Mouse (Mus musculus) MEL (cell line): ENCODE results near the gene Naa10. TPM values are rescaled to one million over a fixed set of nuclear protein-coding genes. Genes with fewer than 3 reads are reported as not detected.

Experiments used
- DNase-seq: peaks from one replicate; pipeline ENCODE4 v3.0.0; 2011; ENCODE audit warnings: low read depth, low spot score
- H3K27ac ChIP-seq: 2 replicates; pipeline ENCODE4 v1.5.1; 2012; ENCODE audit warnings: low read depth, mild to moderate bottlenecking, control low read depth, low read length, moderate library complexity; ENCODE audit not compliant: control insufficient read depth
- H3K27me3 ChIP-seq, 2 experiments: fragments of 150-350 bp in 1 of 2; sonication (generic) in 1 of 2; 2 replicates each; pipeline ENCODE4 v1.6.1; 2012; ENCODE audit warnings: low read length in 2 of 2, mild to moderate bottlenecking in 2 of 2, improper control_type of control experiment in 1 of 2, moderate library complexity in 1 of 2; ENCODE audit not compliant: insufficient read depth in 2 of 2, control insufficient read depth in 1 of 2
- H3K36me3 ChIP-seq, 2 experiments: 2 replicates each; pipeline ENCODE4 v1.6.1; 2012 to 2014; ENCODE audit warnings: low read length in 2 of 2, improper control_type of control experiment in 1 of 2, inconsistent platforms in 1 of 2, mild to moderate bottlenecking in 1 of 2; ENCODE audit not compliant: insufficient read depth in 2 of 2, control insufficient read depth in 1 of 2
- H3K4me1 ChIP-seq, 2 experiments: fragments of 150-350 bp in 1 of 2; sonication (generic) in 1 of 2; 2 replicates each; pipeline ENCODE4 v1.6.1; 2012; ENCODE audit warnings: low read length in 2 of 2, improper control_type of control experiment in 1 of 2, mild to moderate bottlenecking in 1 of 2; ENCODE audit not compliant: insufficient read depth in 2 of 2, control insufficient read depth in 1 of 2
- H3K4me3 ChIP-seq, 2 experiments: fragments of 150-350 bp in 1 of 2; sonication (generic) in 1 of 2; 2 replicates each; pipeline ENCODE4 v1.5.1; 2012; ENCODE audit warnings: low read depth in 2 of 2, low read length in 2 of 2, mild to moderate bottlenecking in 2 of 2, moderate library complexity in 2 of 2, control low read depth in 1 of 2, improper control_type of control experiment in 1 of 2; ENCODE audit not compliant: control insufficient read depth in 1 of 2, insufficient read depth in 1 of 2
- H3K79me2 ChIP-seq: 2 replicates; pipeline ENCODE4 v1.6.1; 2012; ENCODE audit warnings: mild to moderate bottlenecking, low read length, moderate library complexity; ENCODE audit not compliant: control insufficient read depth, poor library complexity, insufficient read depth
- H3K9ac ChIP-seq: 2 replicates; pipeline ENCODE4 v1.6.1; 2012; ENCODE audit warnings: low read depth, mild to moderate bottlenecking, control low read depth, low read length, moderate library complexity; ENCODE audit not compliant: control insufficient read depth, poor library complexity, severe bottlenecking
- H3K9me3 ChIP-seq: fragments of 150-350 bp; sonication (generic); replicated peaks from 2 replicates; pipeline ENCODE4 v1.6.1; 2012; ENCODE audit warnings: mild to moderate bottlenecking, low read length, improper control_type of control experiment, moderate library complexity; ENCODE audit not compliant: insufficient read depth
- CHD1 ChIP-seq: IDR thresholded peaks from 2 replicates; pipeline ENCODE4 v1.6.1; 2012; ENCODE audit warnings: low read depth, mild to moderate bottlenecking, inconsistent platforms, low read length, improper control_type of control experiment
- CHD2 ChIP-seq: IDR thresholded peaks from 2 replicates; pipeline ENCODE4 v1.6.1; 2011; ENCODE audit warnings: low read length, improper control_type of control experiment
- CTCF ChIP-seq, 3 experiments: IDR thresholded peaks in 2 of 3; conservative IDR thresholded peaks in 1 of 3; 2 replicates each; pipeline ENCODE4 v1.5.1; 2011 to 2012; ENCODE audit warnings: low read length in 3 of 3, low read depth in 2 of 3, mild to moderate bottlenecking in 2 of 3, improper control_type of control experiment in 1 of 3, inconsistent platforms in 1 of 3, mixed read lengths in 1 of 3, moderate library complexity in 1 of 3; ENCODE audit not compliant: control insufficient read depth in 1 of 3, insufficient read depth in 1 of 3, poor library complexity in 1 of 3, severe bottlenecking in 1 of 3
- ELF1 ChIP-seq: IDR thresholded peaks from 2 replicates; pipeline ENCODE4 v1.6.1; 2014; ENCODE audit warnings: low read depth, mild to moderate bottlenecking, inconsistent platforms, low read length, improper control_type of control experiment, moderate library complexity
- EP300 ChIP-seq, 2 experiments: IDR thresholded peaks; 2 replicates each; pipeline ENCODE4 v1.6.1; 2011; ENCODE audit warnings: improper control_type of control experiment in 2 of 2, low read length in 2 of 2, low read depth in 1 of 2, mild to moderate bottlenecking in 1 of 2
- ETS1 ChIP-seq: IDR thresholded peaks from 2 replicates; pipeline ENCODE4 v1.6.1; 2012; ENCODE audit warnings: low read depth, mild to moderate bottlenecking, inconsistent platforms, low read length, improper control_type of control experiment, moderate library complexity
- GABPA ChIP-seq: IDR thresholded peaks from 2 replicates; pipeline ENCODE4 v1.6.1; 2012; ENCODE audit warnings: low read depth, mild to moderate bottlenecking, inconsistent platforms, low read length, improper control_type of control experiment, moderate library complexity
- GATA1 ChIP-seq: IDR thresholded peaks from 2 replicates; pipeline ENCODE4 v1.6.1; 2011; ENCODE audit warnings: low read depth, low read length, improper control_type of control experiment
- HCFC1 ChIP-seq: IDR thresholded peaks from 2 replicates; pipeline ENCODE4 v1.6.1; 2012; ENCODE audit warnings: low read depth, mild to moderate bottlenecking, inconsistent platforms, low read length, improper control_type of control experiment, moderate library complexity
- MAFK ChIP-seq: IDR thresholded peaks from 2 replicates; pipeline ENCODE4 v1.6.1; 2011; ENCODE audit warnings: low read depth, mild to moderate bottlenecking, low read length, improper control_type of control experiment, borderline replicate concordance
- MAX ChIP-seq: IDR thresholded peaks from 2 replicates; pipeline ENCODE4 v1.6.1; 2011; ENCODE audit warnings: low read length, improper control_type of control experiment
- MYB ChIP-seq: IDR thresholded peaks from 2 replicates; pipeline ENCODE4 v1.6.1; 2011; ENCODE audit warnings: mild to moderate bottlenecking, low read depth, low read length, improper control_type of control experiment
- MYC ChIP-seq: IDR thresholded peaks from 2 replicates; pipeline ENCODE4 v1.6.1; 2011; ENCODE audit warnings: low read depth, mild to moderate bottlenecking, low read length, improper control_type of control experiment, moderate library complexity
- NELFE ChIP-seq: IDR thresholded peaks from 2 replicates; pipeline ENCODE4 v1.6.1; 2011; ENCODE audit warnings: low read depth, low read length, improper control_type of control experiment
- NRF1 ChIP-seq: IDR thresholded peaks from 2 replicates; pipeline ENCODE4 v1.6.1; 2014; ENCODE audit warnings: low read depth, mild to moderate bottlenecking, inconsistent platforms, low read length, improper control_type of control experiment, moderate library complexity; ENCODE audit not compliant: poor library complexity, insufficient read depth, severe bottlenecking
- POLR2A ChIP-seq, 2 experiments: IDR thresholded peaks; 2 replicates each; pipeline ENCODE4 v1.6.1; 2011 to 2012; ENCODE audit warnings: low read length in 2 of 2, mild to moderate bottlenecking in 2 of 2, control low read depth in 1 of 2, improper control_type of control experiment in 1 of 2, low read depth in 1 of 2, moderate library complexity in 1 of 2; ENCODE audit not compliant: control insufficient read depth in 1 of 2, insufficient read depth in 1 of 2, poor library complexity in 1 of 2
- SIN3A ChIP-seq: IDR thresholded peaks from 2 replicates; pipeline ENCODE4 v1.6.1; 2012; ENCODE audit warnings: low read length, improper control_type of control experiment, inconsistent platforms
- SMC3 ChIP-seq: IDR thresholded peaks from 2 replicates; pipeline ENCODE4 v1.6.1; 2011; ENCODE audit warnings: low read depth, low read length, improper control_type of control experiment
- TBP ChIP-seq: IDR thresholded peaks from 2 replicates; pipeline ENCODE4 v1.8.0; 2011; ENCODE audit warnings: low read depth, low read length, improper control_type of control experiment
- TCF12 ChIP-seq: IDR thresholded peaks from 2 replicates; pipeline ENCODE4 v1.6.1; 2014; ENCODE audit warnings: low read depth, mild to moderate bottlenecking, inconsistent platforms, low read length, improper control_type of control experiment, moderate library complexity
- USF2 ChIP-seq, 2 experiments: IDR thresholded peaks; 2 replicates each; pipeline ENCODE4 v1.6.1; 2011 to 2012; ENCODE audit warnings: improper control_type of control experiment in 2 of 2, low read length in 2 of 2, borderline replicate concordance in 1 of 2, inconsistent platforms in 1 of 2, low read depth in 1 of 2, mild to moderate bottlenecking in 1 of 2; ENCODE audit not compliant: insufficient read depth in 1 of 2
- ZC3H11A ChIP-seq: IDR thresholded peaks from 2 replicates; pipeline ENCODE4 v1.6.1; 2012; ENCODE audit warnings: low read depth, mild to moderate bottlenecking, inconsistent platforms, low read length, improper control_type of control experiment
- ZNF384 ChIP-seq: IDR thresholded peaks from 2 replicates; pipeline ENCODE4 v1.6.1; 2012; ENCODE audit warnings: low read depth, mild to moderate bottlenecking, inconsistent platforms, low read length, improper control_type of control experiment
- polyA plus RNA-seq, 2 experiments: library from polyadenylated mRNA; stranded (reverse) in 1 of 2; unstranded in 1 of 2; fragments of >175 nt in 1 of 2; fragments of >200 nt in 1 of 2; gene quantifications; 2 replicates each; pipeline versions ENCODE4 v1.2.1 to v1.2.4; 2012; ENCODE audit warnings: low replicate concordance in 2 of 2, low read depth in 1 of 2; ENCODE audit not compliant: insufficient read length in 2 of 2, insufficient read depth in 1 of 2, missing spikeins in 1 of 2
- total RNA-seq: library from RNA; depleted of rRNA; stranded (reverse); fragments of 300-350 nt; gene quantifications from 2 replicates; pipeline ENCODE4 v1.2.3, GENCODE M21; 2012

Gene Naa10
- total and polyA plus RNA-seq, 3 experiments = 174 to 417 (median 253) TPM

GRCm38 (mm10) chrX:73918631-73919030, 3.1 kb downstream of the Naa10 start:
- Histone ChIP-seq H3K4me1 (peaks cover 8 to 30% of the 10 kb centered on the region in 2 experiments), H3K79me2 (peaks cover 22% of the 10 kb centered on the region), H3K27ac (no peak overlapping the region), H3K4me3 (no peak overlapping the region), H3K27me3 (no peaks in the 10 kb centered on the region), H3K9me3 (no peaks in the 10 kb centered on the region), H3K9ac (no peak overlapping the region), H3K36me3 (peaks cover 0 to 37% of the 10 kb centered on the region in 2 experiments; a peak in 2 of 4 replicates)
- TF ChIP-seq MAFK (peak; percentile 53; the same call in 1 of the 2 replicates), MAX (no peak), MYC (no peak), NELFE (no peak)
- no peak for DNase-seq

- no peaks in the 10 kb centered on the region for H3K27me3 ChIP-seq
- TF ChIP-seq SMC3 = no peak
- no peak for TF ChIP-seq CTCF (IDR thresholded peaks at IDR 0.05 in 2 of 3, conservative IDR thresholded peaks at IDR 0.05 in 1 of 3; ENCODE audit: control insufficient read depth in 1 of 3, insufficient read depth in 1 of 3, low read depth in 2 of 3, low read length in 3 of 3, poor library complexity in 1 of 3, severe bottlenecking in 1 of 3)
- no peak for TF ChIP-seq MYB
- H3K27ac ChIP-seq = no peak overlapping the region
- H3K4me3 ChIP-seq = no peak overlapping the region
- peaks cover 13 to 39% of the 10 kb centered on the region in 2 experiments for H3K4me1 ChIP-seq
- no peak for DNase-seq
- peaks cover 21% of the 10 kb centered on the region for H3K79me2 ChIP-seq
- H3K9ac ChIP-seq = no peak overlapping the region
- no peaks in the 10 kb centered on the region for H3K9me3 ChIP-seq
- H3K36me3 ChIP-seq = peaks cover 0 to 44% of the 10 kb centered on the region in 2 experiments; a peak in 2 of 4 replicates
These were observed 4.8 kb downstream of the Naa10 start for GRCm38 (mm10) chrX:73916945-73917344.

- peaks cover 0 to 51% of the 10 kb centered on the region in 2 experiments; a peak in 2 of 4 replicates for H3K36me3 ChIP-seq
- H3K79me2 ChIP-seq = peaks cover 8% of the 10 kb centered on the region; the same call in 1 of the 2 replicates
- H3K4me3 ChIP-seq = peak overlapping the region; percentile 27 to 30
- peak; percentile 97 for DNase-seq
- H3K9ac ChIP-seq = peak overlapping the region; percentile 79
- H3K4me1 ChIP-seq = peaks cover 17 to 52% of the 10 kb centered on the region in 2 experiments
- H3K27ac ChIP-seq = peak overlapping the region; percentile 98
- no peaks in the 10 kb centered on the region for H3K27me3 ChIP-seq
- H3K9me3 ChIP-seq = no peaks in the 10 kb centered on the region
- TF ChIP-seq GATA1 (no peak), GABPA (no peak), POLR2A (IDR thresholded peaks at IDR 0.05; ENCODE audit: control insufficient read depth in 1 of 2, insufficient read depth in 1 of 2, low read depth in 1 of 2, low read length in 2 of 2, poor library complexity in 1 of 2) (peak; percentile 34 to 72; a peak in 1 of 4 replicates), CTCF (IDR thresholded peaks at IDR 0.05 in 2 of 3, conservative IDR thresholded peaks at IDR 0.05 in 1 of 3; ENCODE audit: control insufficient read depth in 1 of 3, insufficient read depth in 1 of 3, low read depth in 2 of 3, low read length in 3 of 3, poor library complexity in 1 of 3, severe bottlenecking in 1 of 3) (no peak), MYC (peak; percentile 13; the same call in 1 of the 2 replicates), CHD1 (no peak), USF2 (IDR thresholded peaks at IDR 0.05; ENCODE audit: borderline replicate concordance in 1 of 2, insufficient read depth in 1 of 2, low read depth in 1 of 2, low read length in 2 of 2) (no peak), ZC3H11A (no peak), CHD2 (no peak), TBP (peak; percentile 67), EP300 (IDR thresholded peaks at IDR 0.05; ENCODE audit: low read depth in 1 of 2, low read length in 2 of 2) (peak in 1 of 2 experiments; percentile 61; a peak in 2 of 4 replicates), HCFC1 (peak; percentile 77), SIN3A (no peak), NRF1 (peak; percentile 91), NELFE (peak; percentile 69), ELF1 (0 out of 2 replicates have a peak, but pooled peaks have one; percentile 8), ETS1 (peak; percentile 18; the same call in 1 of the 2 replicates), TCF12 (peak; percentile 50), ZNF384 (peak; percentile 92)
These were observed 6.7 kb downstream of the Naa10 start for GRCm38 (mm10) chrX:73914827-73915703.
